Mouse (Mus musculus): ENCODE measurements around the gene Tent4b. TPM values are rescaled to one million over a fixed set of nuclear protein-coding genes. Genes with fewer than 3 reads are reported as not detected.

Gene Tent4b
- polyA plus RNA-seq, 1 experiment from 2014 or later: 16.0 TPM

GRCm38 (mm10) chr8:88197328-88197727 lies 1.7 kb upstream of the Tent4b start:
- Histone ChIP-seq H3K36me3 (ENCODE audit: control insufficient read depth, insufficient read depth, low read length) (no peaks in the 10 kb centered on the region), H3K4me1 (ENCODE audit: control insufficient read depth, insufficient read depth, low read length) (peaks cover 19% of the 10 kb centered on the region), H3K27ac (replicated peaks; ENCODE audit: low read depth, low read length) (no peak overlapping the region), H3K9ac (replicated peaks; ENCODE audit: low read length) (no peak overlapping the region), H3K27me3 (ENCODE audit: control insufficient read depth, insufficient read depth, low read length) (no peaks in the 10 kb centered on the region), H3K9me3 (ENCODE audit: control insufficient read depth, low read length) (no peaks in the 10 kb centered on the region), H3K4me3 (replicated peaks; ENCODE audit: low read depth, low read length) (no peak overlapping the region), H3K4me2 (ENCODE audit: low read length) (no peak overlapping the region)
- no peak for DNase-seq
- 65% methylated on average over 3 of the region's 3 CpGs for WGBS
- no peak for ATAC-seq (ENCODE audit: low FRiP score, low TSS enrichment)

- DNase-seq (peak; percentile 64), ATAC-seq (ENCODE audit: low FRiP score, low TSS enrichment) (no peak)
- Histone ChIP-seq H3K27me3 (ENCODE audit: control insufficient read depth, insufficient read depth, low read length) (no peaks in the 10 kb centered on the region), H3K4me2 (ENCODE audit: low read length) (peak overlapping the region; percentile 79), H3K4me3 (replicated peaks; ENCODE audit: low read depth, low read length) (peak overlapping the region; percentile 82), H3K9ac (replicated peaks; ENCODE audit: low read length) (peak overlapping the region; percentile 76), H3K36me3 (ENCODE audit: control insufficient read depth, insufficient read depth, low read length) (no peaks in the 10 kb centered on the region), H3K27ac (replicated peaks; ENCODE audit: low read depth, low read length) (peak overlapping the region; percentile 97), H3K9me3 (ENCODE audit: control insufficient read depth, low read length) (no peaks in the 10 kb centered on the region), H3K4me1 (ENCODE audit: control insufficient read depth, insufficient read depth, low read length) (peaks cover 25% of the 10 kb centered on the region)
- WGBS: under 1% methylated on average over 10 of the region's 10 CpGs
These were observed 465 bp upstream of the Tent4b start for GRCm38 (mm10) chr8:88198551-88198944.

GRCm38 (mm10) chr8:88199700-88200601 lies 938 bp downstream of the Tent4b start:
- Histone ChIP-seq H3K27me3 (ENCODE audit: control insufficient read depth, insufficient read depth, low read length) (no peaks in the 10 kb centered on the region), H3K9ac (replicated peaks; ENCODE audit: low read length) (peak overlapping the region; percentile 76), H3K4me3 (replicated peaks; ENCODE audit: low read depth, low read length) (peak overlapping the region; percentile 82), H3K36me3 (ENCODE audit: control insufficient read depth, insufficient read depth, low read length) (no peaks in the 10 kb centered on the region), H3K4me1 (ENCODE audit: control insufficient read depth, insufficient read depth, low read length) (peaks cover 25% of the 10 kb centered on the region), H3K27ac (replicated peaks; ENCODE audit: low read depth, low read length) (peak overlapping the region; percentile 97), H3K4me2 (ENCODE audit: low read length) (peak overlapping the region; percentile 79), H3K9me3 (ENCODE audit: control insufficient read depth, low read length) (no peaks in the 10 kb centered on the region)
- peak; percentile 70 for ATAC-seq (ENCODE audit: low FRiP score, low TSS enrichment)
- WGBS: under 1% methylated on average over 103 of the region's 117 CpGs
- DNase-seq: peak; percentile 63

GRCm38 (mm10) chr8:88200724-88201495 lies 1.9 kb downstream of the Tent4b start:
- peak overlapping the region; percentile 79 for H3K4me2 ChIP-seq (ENCODE audit: low read length)
- 0 out of 2 replicates have a peak, but pooled peaks cover 3% of the 10 kb centered on the region for H3K36me3 ChIP-seq (ENCODE audit: control insufficient read depth, insufficient read depth, low read length)
- H3K4me1 ChIP-seq (ENCODE audit: control insufficient read depth, insufficient read depth, low read length): peaks cover 25% of the 10 kb centered on the region
- DNase-seq: no peak
- ATAC-seq (ENCODE audit: low FRiP score, low TSS enrichment): no peak
- H3K9me3 ChIP-seq (ENCODE audit: control insufficient read depth, low read length): no peaks in the 10 kb centered on the region
- no peak overlapping the region for H3K27ac ChIP-seq (replicated peaks; ENCODE audit: low read depth, low read length)
- H3K27me3 ChIP-seq (ENCODE audit: control insufficient read depth, insufficient read depth, low read length): no peaks in the 10 kb centered on the region
- peak overlapping the region; percentile 76 for H3K9ac ChIP-seq (replicated peaks; ENCODE audit: low read length)
- 15% methylated on average over 10 of the region's 10 CpGs for WGBS
- peak overlapping the region; percentile 82 for H3K4me3 ChIP-seq (replicated peaks; ENCODE audit: low read depth, low read length)

GRCm38 (mm10) chr8:88201641-88202040 lies 2.6 kb downstream of the Tent4b start:
- Histone ChIP-seq H3K9me3 (ENCODE audit: control insufficient read depth, low read length) (no peaks in the 10 kb centered on the region), H3K4me3 (replicated peaks; ENCODE audit: low read depth, low read length) (peak overlapping the region; percentile 82), H3K4me2 (ENCODE audit: low read length) (peak overlapping the region; percentile 79), H3K27ac (replicated peaks; ENCODE audit: low read depth, low read length) (no peak overlapping the region), H3K4me1 (ENCODE audit: control insufficient read depth, insufficient read depth, low read length) (peaks cover 25% of the 10 kb centered on the region), H3K9ac (replicated peaks; ENCODE audit: low read length) (no peak overlapping the region), H3K27me3 (ENCODE audit: control insufficient read depth, insufficient read depth, low read length) (no peaks in the 10 kb centered on the region), H3K36me3 (ENCODE audit: control insufficient read depth, insufficient read depth, low read length) (0 out of 2 replicates have a peak, but pooled peaks cover 3% of the 10 kb centered on the region)
- DNase-seq: no peak
- 43% methylated on average over 3 of the region's 3 CpGs for WGBS
- no peak for ATAC-seq (ENCODE audit: low FRiP score, low TSS enrichment)

GRCm38 (mm10) chr8:88206016-88206415 lies 7.0 kb downstream of the Tent4b start:
- H3K27me3 ChIP-seq (ENCODE audit: control insufficient read depth, insufficient read depth, low read length): no peaks in the 10 kb centered on the region
- WGBS: 65% methylated on average over 9 of the region's 9 CpGs
- H3K27ac ChIP-seq (replicated peaks; ENCODE audit: low read depth, low read length): no peak overlapping the region
- 0 out of 2 replicates have a peak, but pooled peaks cover 3% of the 10 kb centered on the region for H3K36me3 ChIP-seq (ENCODE audit: control insufficient read depth, insufficient read depth, low read length)
- H3K9me3 ChIP-seq (ENCODE audit: control insufficient read depth, low read length): no peaks in the 10 kb centered on the region
- no peak for DNase-seq
- H3K9ac ChIP-seq (replicated peaks; ENCODE audit: low read length): no peak overlapping the region
- H3K4me1 ChIP-seq (ENCODE audit: control insufficient read depth, insufficient read depth, low read length): peaks cover 20% of the 10 kb centered on the region
- H3K4me3 ChIP-seq (replicated peaks; ENCODE audit: low read depth, low read length): no peak overlapping the region
- no peak for ATAC-seq (ENCODE audit: low FRiP score, low TSS enrichment)
- no peak overlapping the region for H3K4me2 ChIP-seq (ENCODE audit: low read length)

- no peak overlapping the region for H3K4me2 ChIP-seq (ENCODE audit: low read length)
- H3K9me3 ChIP-seq (ENCODE audit: control insufficient read depth, low read length): no peaks in the 10 kb centered on the region
- H3K4me3 ChIP-seq (replicated peaks; ENCODE audit: low read depth, low read length): no peak overlapping the region
- 94% methylated on average over 7 of the region's 7 CpGs for WGBS
- ATAC-seq (ENCODE audit: low FRiP score, low TSS enrichment) (no peak), DNase-seq (no peak)
- H3K27me3 ChIP-seq (ENCODE audit: control insufficient read depth, insufficient read depth, low read length): no peaks in the 10 kb centered on the region
- no peak overlapping the region for H3K9ac ChIP-seq (replicated peaks; ENCODE audit: low read length)
- H3K36me3 ChIP-seq (ENCODE audit: control insufficient read depth, insufficient read depth, low read length): 0 out of 2 replicates have a peak, but pooled peaks cover 3% of the 10 kb centered on the region
- H3K4me1 ChIP-seq (ENCODE audit: control insufficient read depth, insufficient read depth, low read length): peaks cover 7% of the 10 kb centered on the region; the same call in 1 of the 2 replicates
- H3K27ac ChIP-seq (replicated peaks; ENCODE audit: low read depth, low read length): no peak overlapping the region
These were observed 8.3 kb downstream of the Tent4b start for GRCm38 (mm10) chr8:88207121-88207821.
